Comparison of ENCODE assay signal across 9 mouse cellular contexts in genomic region chr15:94137159-94137952, GRCm38 (mm10).
DNase-seq lines count a peak whose midpoint lies in the region; ATAC-seq lines count a peak whose summit lies in the region.
"Had no signal": no experiment of that assay in that cellular context is flagged by ENCODE, and none has a peak within 500 bp of the region (broad histone marks: within the 10 kb centered on the region; RNA-seq: fewer than 3 reads in every experiment).

No protein-coding gene starts in this region.

- no peaks in the 10 kb centered on the region for H3K27me3 ChIP-seq in midbrain, embryonic 11.5 days (ENCODE audit: control insufficient read depth, insufficient read depth, low read length)
- no peaks in the 10 kb centered on the region for H3K27me3 ChIP-seq in midbrain, embryonic 10.5 days (ENCODE audit: low read depth, poor library complexity, severe bottlenecking)
- H3K27me3 ChIP-seq in limb, embryonic 10.5 days (ENCODE audit: low read depth, poor library complexity, severe bottlenecking): no peaks in the 10 kb centered on the region
- no peaks in the 10 kb centered on the region for H3K27me3 ChIP-seq in neural tube, embryonic 13.5 days

- no peaks in the 10 kb centered on the region for H3K9me3 ChIP-seq in midbrain, embryonic 11.5 days (ENCODE audit: control insufficient read depth, low read length)
- H3K9me3 ChIP-seq in midbrain, embryonic 10.5 days (replicated peaks): peaks cover 6% of the 10 kb centered on the region
- H3K9me3 ChIP-seq in limb, embryonic 10.5 days (replicated peaks): no peaks in the 10 kb centered on the region
- H3K9me3 ChIP-seq in neural tube, embryonic 13.5 days: peaks cover 6% of the 10 kb centered on the region; the same call in 1 of the 2 replicates

- no peak overlapping the region for H3K9ac ChIP-seq in midbrain, embryonic 11.5 days (ENCODE audit: low read length)
- no peak overlapping the region for H3K9ac ChIP-seq in neural tube, embryonic 13.5 days

- ATAC-seq in midbrain, embryonic 11.5 days (ENCODE audit: low FRiP score): peak; percentile 57
- peak; percentile 63 for ATAC-seq in granulocyte monocyte progenitor cell, adult 5-6 weeks (replicated peaks; ENCODE audit: poor library complexity, severe bottlenecking)
- peak; percentile 72 for ATAC-seq in neural tube, embryonic 13.5 days (ENCODE audit: low read depth)

- H3K4me3 ChIP-seq in midbrain, embryonic 11.5 days (ENCODE audit: low read depth, low read length): no peak overlapping the region
- no peak overlapping the region for H3K4me3 ChIP-seq in midbrain, embryonic 10.5 days
- no peak overlapping the region for H3K4me3 ChIP-seq in limb, embryonic 10.5 days
- 0 out of 2 replicates have a peak overlapping the region, but pooled peaks have one; percentile 14 for H3K4me3 ChIP-seq in neural tube, embryonic 13.5 days

- no peaks in the 10 kb centered on the region for H3K4me1 ChIP-seq in midbrain, embryonic 11.5 days (ENCODE audit: control insufficient read depth, insufficient read depth, low read length)
- H3K4me1 ChIP-seq in midbrain, embryonic 10.5 days: no peaks in the 10 kb centered on the region
- peaks cover 24% of the 10 kb centered on the region for H3K4me1 ChIP-seq in limb, embryonic 10.5 days
- H3K4me1 ChIP-seq in neural tube, embryonic 13.5 days (replicated peaks): peaks cover 17% of the 10 kb centered on the region

- no peak overlapping the region for H3K27ac ChIP-seq in midbrain, embryonic 11.5 days (ENCODE audit: low read depth, low read length)
- H3K27ac ChIP-seq in midbrain, embryonic 10.5 days (replicated peaks): no peak overlapping the region
- H3K27ac ChIP-seq in limb, embryonic 10.5 days: peak overlapping the region; percentile 59
- peak overlapping the region; percentile 49; the same call in 1 of the 2 replicates for H3K27ac ChIP-seq in neural tube, embryonic 13.5 days (replicated peaks)

- no peak overlapping the region for H3K4me2 ChIP-seq in midbrain, embryonic 11.5 days
- H3K4me2 ChIP-seq in neural tube, embryonic 13.5 days: peak overlapping the region; percentile 46

- DNase-seq in midbrain, embryonic 11.5 days (ENCODE audit: low spot score, missing footprints): no peak
- DNase-seq in midbrain, embryonic 10.5 days (ENCODE audit: low spot score): no peak
- DNase-seq in limb, embryonic 10.5 days (ENCODE audit: low spot score): peak; percentile 44
- no peak for DNase-seq in c-Kit-positive CD71-positive TER-119-positive erythroid progenitor cells, embryonic 14.5 days (ENCODE audit: low spot score)
- no peak for DNase-seq in urinary bladder, adult 2 months (ENCODE audit: low spot score)
- DNase-seq in ovary, postnatal 36 days (ENCODE audit: low spot score): no peak
- DNase-seq: spleen, adult 18-20 months had no signal

- 76% methylated on average over 27 of the region's 27 CpGs for WGBS in midbrain, embryonic 11.5 days
- 85% methylated on average over 27 of the region's 27 CpGs for WGBS in midbrain, embryonic 10.5 days
- WGBS in limb, embryonic 10.5 days: 71% methylated on average over 27 of the region's 27 CpGs
- WGBS in neural tube, embryonic 13.5 days: 46% methylated on average over 27 of the region's 27 CpGs

- H3K36me3 ChIP-seq in midbrain, embryonic 11.5 days (ENCODE audit: control insufficient read depth, insufficient read depth, low read length): no peaks in the 10 kb centered on the region
- H3K36me3 ChIP-seq in midbrain, embryonic 10.5 days: no peaks in the 10 kb centered on the region
- no peaks in the 10 kb centered on the region for H3K36me3 ChIP-seq in limb, embryonic 10.5 days
- H3K36me3 ChIP-seq in neural tube, embryonic 13.5 days: no peaks in the 10 kb centered on the region

Comparison
In these comparisons a context has a peak if more than half of its experiments do, and no peak if none do; other contexts are left out.
1. H3K27ac ChIP-seq: peak in limb, embryonic 10.5 days (single experiment) and neural tube, embryonic 13.5 days (single experiment); none in midbrain, embryonic 11.5 days (single experiment) and midbrain, embryonic 10.5 days (single experiment).
2. Peak in every context shown above with its lines, with median percentiles within 50 percentile points of each other: ATAC-seq.